27 mouse cellular contexts compared by ENCODE assay signal in genomic region chr12:34040061-34040460, GRCm38 (mm10).
DNase-seq lines count a peak whose midpoint lies in the region; ATAC-seq and TF ChIP-seq lines count a peak whose summit lies in the region.
"Had no signal": no experiment of that assay in that cellular context is flagged by ENCODE, and none has a peak within 500 bp of the region (broad histone marks: within the 10 kb centered on the region; RNA-seq: fewer than 3 reads in every experiment).

No protein-coding gene starts in this region.

- no peaks in the 10 kb centered on the region for H3K36me3 ChIP-seq in heart, embryonic 12.5 days
- H3K36me3 ChIP-seq: embryonic facial prominence, embryonic 12.5 days; G1E; hindbrain, embryonic 13.5 days had no signal

- ATAC-seq in frontal cortex, adult (ENCODE audit: low TSS enrichment), result peak; percentile 57
- ATAC-seq in heart, embryonic 12.5 days (ENCODE audit: insufficient number of reproducible peaks, low FRiP score), result no peak
- ATAC-seq: activated CD4-positive, CD25-positive, alpha-beta regulatory T cell, adult 4 months; forebrain, embryonic 16.5 days; hindbrain, postnatal 0 days had no signal

- DNase-seq in frontal cortex, postnatal 25 days (ENCODE audit: low spot score in 2 of 2), result no peak
- peak; percentile 60 for DNase-seq in 3134 (ENCODE audit: extremely low read depth, insufficient read length, low spot score)
- peak; percentile 48 for DNase-seq in Muller cell, postnatal 12 days (ENCODE audit: inconsistent ontology term)
- no peak for DNase-seq in thymus, postnatal 25 days
- no peak for DNase-seq in spleen, adult 12 weeks (ENCODE audit: low spot score)
- DNase-seq: adrenal gland, adult 2 months; adrenal gland, postnatal 25 days; cerebellum, adult 8-10 months; cerebellum, postnatal 14 days; embryo, embryonic 11 days; gastrocnemius, adult 2 months; gastrocnemius, postnatal 36 days; heart, adult 11 months; heart, postnatal 10 days; heart, postnatal 4 days; kidney, adult 11 months had no signal

- TF ChIP-seq CTCF in embryonic fibroblast, embryonic 13.5 days (IDR thresholded peaks at IDR 0.05; ENCODE audit: borderline replicate concordance, insufficient read depth, low read length), result no peak

- no peak overlapping the region for H3K4me3 ChIP-seq in embryonic fibroblast, embryonic 13.5 days (ENCODE audit: insufficient read depth, low read length)
- no peak overlapping the region for H3K4me3 ChIP-seq in heart, embryonic 12.5 days
- H3K4me3 ChIP-seq: embryonic facial prominence, embryonic 12.5 days; erythroblast, embryonic 14.5 days; gastrocnemius, adult 2 months; hindbrain, embryonic 13.5 days had no signal

- no peaks in the 10 kb centered on the region for H3K9me3 ChIP-seq in heart, embryonic 12.5 days (replicated peaks)
- H3K9me3 ChIP-seq: embryonic facial prominence, embryonic 12.5 days; hindbrain, embryonic 13.5 days had no signal

- H3K27ac ChIP-seq in embryonic fibroblast, embryonic 13.5 days (ENCODE audit: insufficient read depth, low read length), result peak overlapping the region; percentile 98
- H3K27ac ChIP-seq in heart, embryonic 12.5 days (ENCODE audit: poor library complexity, severe bottlenecking), result no peak overlapping the region
- H3K27ac ChIP-seq: embryonic facial prominence, embryonic 12.5 days; gastrocnemius, adult 2 months; hindbrain, embryonic 13.5 days; hindbrain, postnatal 0 days had no signal

- H3K27me3 ChIP-seq in heart, embryonic 12.5 days (replicated peaks), result no peaks in the 10 kb centered on the region
- H3K27me3 ChIP-seq: embryonic facial prominence, embryonic 12.5 days; hindbrain, embryonic 13.5 days; Patski had no signal

- WGBS in heart, embryonic 12.5 days, result 69% methylated on average over 7 of the region's 7 CpGs

- no peak overlapping the region for H3K9ac ChIP-seq in heart, embryonic 12.5 days
- H3K9ac ChIP-seq: embryonic facial prominence, embryonic 12.5 days; hindbrain, embryonic 13.5 days had no signal

- H3K4me1 ChIP-seq in embryonic fibroblast, embryonic 13.5 days (ENCODE audit: control insufficient read depth, insufficient read depth, low read length), result peaks cover 8% of the 10 kb centered on the region; the same call in 1 of the 2 replicates
- H3K4me1 ChIP-seq in heart, embryonic 12.5 days (replicated peaks), result no peaks in the 10 kb centered on the region
- H3K4me1 ChIP-seq: embryonic facial prominence, embryonic 12.5 days; hindbrain, embryonic 13.5 days had no signal

- H3K4me2 ChIP-seq in heart, embryonic 12.5 days, result no peak overlapping the region
- H3K4me2 ChIP-seq: embryonic facial prominence, embryonic 12.5 days; hindbrain, embryonic 13.5 days had no signal

- TF ChIP-seq POLR2A in embryonic fibroblast, embryonic 13.5 days (IDR thresholded peaks at IDR 0.05; ENCODE audit: low read depth, low read length), result peak; percentile 18; the same call in 1 of the 2 replicates

Comparison
In these comparisons a context has a peak if more than half of its experiments do, and no peak if none do; other contexts are left out.
1. DNase-seq: peak in 3134 (single experiment) and Muller cell, postnatal 12 days (single experiment); none in frontal cortex, postnatal 25 days (0 of 2), thymus, postnatal 25 days (single experiment) and spleen, adult 12 weeks (single experiment).